Mouse (Mus musculus): ENCODE results near the gene Pard3.

- TF ChIP-seq CTCF (IDR thresholded peaks at IDR 0.05; ENCODE audit: borderline replicate concordance, control insufficient read depth, extremely low read depth, insufficient read depth, low read length, poor library complexity) (no peak), POLR2A (IDR thresholded peaks at IDR 0.05; ENCODE audit: control insufficient read depth, extremely low read depth, insufficient read depth, low read length, poor library complexity) (no peak)
These were observed 519.7 kb downstream of the Pard3 start for GRCm38 (mm10) chr8:127583429-127583828.
